Mouse (Mus musculus) mouse embryonic stem cell (cell line): ENCODE measurements around the gene Hist1h4c.

Source experiments
- in situ Hi-C, 2 experiments: fragments of 300-500 bp; cut with MboI; formaldehyde crosslinking; loops; 1 replicate in 1 of 2; 3 replicates in 1 of 2; pipeline ENCODE4 v1.14.3; 2019 to 2020; ENCODE audit warnings: low sequenced_read_pairs in 2 of 2, low pct_unique_long_range_greater_than_20kb in 1 of 2, mixed read lengths in 1 of 2; ENCODE audit not compliant: unreplicated experiment in 1 of 2

Gene Hist1h4c

GRCm38 (mm10) chr13:23698300-23698693, at the start of gene Hist1h4c:
Hist1h4c (minus strand) TSS chr13:23698454.
- in situ Hi-C loops, result no loop called here

GRCm38 (mm10) chr13:23747892-23748288, 49.6 kb upstream of the Hist1h4c start:
- in situ Hi-C loops, result loop anchor here in 1 of 2 experiments (10.0 to 25.0 kb wide), 2 partner anchors 173 to 1711 kb away; partner anchors contain the start of genes Hist1h2ad, Hist1h2ae, Hist1h2ag and Hist1h2ah

GRCm38 (mm10) chr13:23747081-23747891, 49.0 kb upstream of the Hist1h4c start:
- in situ Hi-C loops, result loop anchor here in 1 of 2 experiments (10.0 to 25.0 kb wide), 2 partner anchors 172 to 1710 kb away; partner anchors contain the start of genes Hist1h2ad, Hist1h2ae, Hist1h2ag and Hist1h2ah

GRCm38 (mm10) chr13:23746201-23747080, 48.2 kb upstream of the Hist1h4c start, which contains the start of gene Hist1h2bb:
Hist1h2bb (plus strand) TSS chr13:23746734.
- in situ Hi-C loops, result loop anchor here in 1 of 2 experiments (10.0 to 25.0 kb wide), 2 partner anchors 172 to 1709 kb away; partner anchors contain the start of genes Hist1h2ad, Hist1h2ae, Hist1h2ag and Hist1h2ah

- in situ Hi-C loops, result loop anchor here in 1 of 2 experiments (10.0 to 25.0 kb wide), 2 partner anchors 171 to 1708 kb away; partner anchors contain the start of genes Hist1h2ad, Hist1h2ae, Hist1h2ag and Hist1h2ah
Measured at GRCm38 (mm10) chr13:23745381-23746161, 47.3 kb upstream of the Hist1h4c start, which contains the start of gene Hist1h3c. Hist1h3c (minus strand) TSS chr13:23745602.

GRCm38 (mm10) chr13:23744421-23745380, 46.4 kb upstream of the Hist1h4c start:
- in situ Hi-C loops, result loop anchor here in 1 of 2 experiments (10.0 to 25.0 kb wide), 2 partner anchors 170 to 1707 kb away; partner anchors contain the start of genes Hist1h2ad, Hist1h2ae, Hist1h2ag and Hist1h2ah

- in situ Hi-C loops, result loop anchor here in 1 of 2 experiments (10.0 to 25.0 kb wide), 2 partner anchors 169 to 1707 kb away; partner anchors contain the start of genes Hist1h2ad, Hist1h2ae, Hist1h2ag and Hist1h2ah
Measured at GRCm38 (mm10) chr13:23743963-23744362, 45.7 kb upstream of the Hist1h4c start.

GRCm38 (mm10) chr13:23743215-23743614, 45.0 kb upstream of the Hist1h4c start:
- in situ Hi-C loops, result loop anchor here in 1 of 2 experiments (10.0 to 25.0 kb wide), 2 partner anchors 168 to 1706 kb away; partner anchors contain the start of genes Hist1h2ad, Hist1h2ae, Hist1h2ag and Hist1h2ah

GRCm38 (mm10) chr13:23742007-23742406, 43.8 kb upstream of the Hist1h4c start:
- in situ Hi-C loops, result loop anchor here in 1 of 2 experiments (10.0 to 25.0 kb wide), 2 partner anchors 167 to 1705 kb away; partner anchors contain the start of genes Hist1h2ad, Hist1h2ae, Hist1h2ag and Hist1h2ah

- in situ Hi-C loops, result loop anchor here in 1 of 2 experiments (10.0 to 25.0 kb wide), 2 partner anchors 166 to 1704 kb away; partner anchors contain the start of genes Hist1h2ad, Hist1h2ae, Hist1h2ag and Hist1h2ah
Measured at GRCm38 (mm10) chr13:23740910-23741309, 42.7 kb upstream of the Hist1h4c start.

GRCm38 (mm10) chr13:23740256-23740840, 42.1 kb upstream of the Hist1h4c start:
- in situ Hi-C loops, result loop anchor here in 1 of 2 experiments (10.0 to 25.0 kb wide), 2 partner anchors 166 to 1703 kb away; partner anchors contain the start of genes Hist1h2ad, Hist1h2ae, Hist1h2ag and Hist1h2ah

GRCm38 (mm10) chr13:23739922-23740252, 41.6 kb upstream of the Hist1h4c start:
- in situ Hi-C loops, result loop anchor here in 1 of 2 experiments (10.0 to 25.0 kb wide), 3 partner anchors 55 to 1703 kb away; partner anchors contain the start of genes Hist1h2ac, Hist1h2ad, Hist1h2ae and Hist1h2ag

- in situ Hi-C loops, result loop anchor here in 1 of 2 experiments (10.0 to 25.0 kb wide), 2 partner anchors 54 to 1702 kb away; partner anchors contain the start of genes Hist1h2ac, Hist1h2ag, Hist1h2ah and Hist1h2bc
Measured at GRCm38 (mm10) chr13:23739069-23739921, 41.0 kb upstream of the Hist1h4c start.

- in situ Hi-C loops, result loop anchor here in 1 of 2 experiments (10.0 to 25.0 kb wide), 2 partner anchors 54 to 1701 kb away; partner anchors contain the start of genes Hist1h2ac, Hist1h2ag, Hist1h2ah and Hist1h2bc
Measured at GRCm38 (mm10) chr13:23738677-23739068, 40.4 kb upstream of the Hist1h4c start, which contains the start of gene Hist1h1c. Hist1h1c (plus strand) TSS chr13:23738808.
